Mouse (Mus musculus): ENCODE data around the gene Galnt4. TPM values are rescaled to one million over a fixed set of nuclear protein-coding genes. Genes with fewer than 3 reads are reported as not detected.
"Not testable (repeated sequence)": the region's sequence is repeated elsewhere in the genome, so short reads cannot be mapped to it uniquely, and the experiment has no call there.

The Galnt4 gene
- total RNA-seq, 2 experiments from 2014 or later: 4.8 TPM

DNA sequence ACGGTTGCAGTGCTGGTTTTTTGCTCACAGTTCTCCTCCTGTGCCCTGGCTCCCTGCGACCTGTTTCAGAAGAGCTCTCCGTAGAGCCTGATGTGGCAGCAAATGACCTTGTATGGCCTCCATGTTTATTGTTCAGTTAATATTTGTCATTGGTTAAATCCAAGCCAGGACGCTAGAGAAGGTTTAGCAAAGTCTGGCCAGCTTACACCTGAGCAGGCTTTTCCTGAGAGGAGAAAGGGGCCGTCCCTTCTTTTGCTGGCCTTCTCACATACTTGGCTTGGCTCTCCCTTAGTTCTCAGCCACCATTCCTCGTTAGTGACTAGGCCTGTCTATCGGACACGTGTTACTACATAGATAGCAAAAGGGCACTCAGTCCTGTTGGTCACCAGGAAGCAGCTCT is 46.7 kb downstream of the Galnt4 start:
- no peak for DNase-seq (ENCODE audit: low spot score in 2 of 2)

- DNase-seq (ENCODE audit: low spot score in 2 of 2): no peak
Observed at GRCm38 (mm10) chr10:99156808-99157207, 48.8 kb downstream of the Galnt4 start.

DNA sequence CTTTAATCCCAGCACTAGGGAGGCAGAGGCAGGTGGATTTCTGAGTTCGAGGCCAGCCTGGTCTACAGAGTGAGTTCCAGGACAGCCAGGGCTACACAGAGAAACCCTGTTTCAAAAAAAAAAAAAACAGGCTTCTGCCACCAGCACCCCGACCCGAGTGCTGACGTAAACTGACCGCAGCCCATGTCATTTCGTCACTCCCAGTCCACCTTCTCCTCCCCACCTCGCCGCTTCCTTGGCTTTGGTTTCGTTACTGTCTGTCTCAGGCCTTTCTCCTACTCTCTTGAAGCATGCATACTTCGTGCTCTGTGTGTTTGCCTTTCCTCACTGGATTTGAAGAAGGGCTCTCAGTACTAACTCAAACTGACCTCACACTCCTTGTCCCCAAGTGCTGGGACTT is 49.7 kb downstream of the Galnt4 start:
- DNase-seq (ENCODE audit: low spot score in 2 of 2): not testable (repeated sequence)

- DNase-seq (ENCODE audit: low spot score in 2 of 2): peak in 1 of 2 experiments; percentile 44
Observed at GRCm38 (mm10) chr10:99161987-99162582, 54.1 kb downstream of the Galnt4 start.

Other genes with a start within 250 kb of the Galnt4 start
- gene Atp2b1, start 193.8 kb upstream of the Galnt4 start, total RNA-seq (2021): 1,000 to 10,000 TPM in 1 of 2 experiments, 100 to 1,000 TPM in 1; 996 to 1,053 TPM
- gene Poc1b, start 1.1 kb upstream of the Galnt4 start, total RNA-seq (2021): 1 to 10 TPM; 7.0 to 8.9 TPM
- gene Phxr2, start 18.2 kb downstream of the Galnt4 start, total RNA-seq (2021): not detected
- 10 to 100 TPM; 75.7 to 83.9 TPM for gene Dusp6, start 155.1 kb downstream of the Galnt4 start, total RNA-seq (2021)

All from layer of hippocampus, postnatal 14 days (tissue).